Mouse (Mus musculus) G1E-ER4 (cell line): Measurements from ENCODE around the gene Tctex1d4. TPM values are rescaled to one million over a fixed set of nuclear protein-coding genes. Genes with fewer than 3 reads are reported as not detected.

Source experiments
- GATA1 ChIP-seq: IDR thresholded peaks from one replicate; pipeline ENCODE4 v1.8.0; 2012; ENCODE audit warnings: low read length, inconsistent platforms
- polyA plus RNA-seq: library from polyadenylated mRNA; stranded (reverse); fragments of >175 nt; gene quantifications from 2 replicates; pipeline ENCODE4 v1.2.3, GENCODE M21; 2012

The Tctex1d4 gene
- polyA plus RNA-seq, 1 experiment = 3.4 TPM

GRCm38 (mm10) chr4:117127991-117128686 lies 1.5 kb downstream of the Tctex1d4 start:
- TF ChIP-seq GATA1 = no peak

- TF ChIP-seq GATA1 = no peak
Measured at GRCm38 (mm10) chr4:117130790-117131189, 4.2 kb downstream of the Tctex1d4 start.

DNA sequence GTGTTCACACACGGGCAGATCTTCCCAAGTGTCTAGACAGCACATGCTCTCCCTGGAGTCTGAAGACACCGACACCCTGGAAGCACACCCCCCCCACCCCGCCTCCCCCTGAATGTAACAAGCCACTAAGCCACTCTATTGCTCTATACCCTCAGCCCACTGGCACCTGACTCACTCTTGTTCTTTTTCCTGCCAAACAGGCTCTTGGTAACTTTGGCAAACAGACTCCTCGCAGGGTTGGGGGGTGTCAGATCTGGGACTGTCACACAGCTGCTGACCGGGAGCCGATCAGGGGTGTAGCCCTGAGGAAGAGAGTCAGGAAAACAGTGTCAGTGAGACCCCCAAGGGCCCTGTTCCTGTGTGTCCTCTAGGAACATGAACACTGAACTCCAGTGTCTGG lies 4.6 kb downstream of the Tctex1d4 start:
- no peak for TF ChIP-seq GATA1

- no peak for TF ChIP-seq GATA1
Measured at GRCm38 (mm10) chr4:117131890-117132793, 5.5 kb downstream of the Tctex1d4 start.

DNA sequence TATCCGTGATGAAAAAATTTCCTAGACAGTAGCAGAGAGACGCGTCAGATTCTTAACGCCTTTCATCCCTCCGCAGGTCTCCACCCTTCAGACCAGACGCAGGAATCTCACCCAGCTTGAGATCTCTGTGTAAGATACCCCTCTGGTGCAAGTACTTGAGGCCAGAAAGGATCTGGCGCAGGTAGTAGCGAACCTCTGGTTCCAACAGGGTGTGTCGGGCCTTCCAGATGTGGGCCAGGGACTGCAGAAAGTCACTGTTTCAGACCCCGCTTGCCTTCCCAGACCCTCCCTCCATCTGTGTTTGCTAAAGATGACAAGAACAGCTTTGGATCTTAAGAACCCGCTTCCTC lies 6.2 kb downstream of the Tctex1d4 start:
- no peak for TF ChIP-seq GATA1

DNA sequence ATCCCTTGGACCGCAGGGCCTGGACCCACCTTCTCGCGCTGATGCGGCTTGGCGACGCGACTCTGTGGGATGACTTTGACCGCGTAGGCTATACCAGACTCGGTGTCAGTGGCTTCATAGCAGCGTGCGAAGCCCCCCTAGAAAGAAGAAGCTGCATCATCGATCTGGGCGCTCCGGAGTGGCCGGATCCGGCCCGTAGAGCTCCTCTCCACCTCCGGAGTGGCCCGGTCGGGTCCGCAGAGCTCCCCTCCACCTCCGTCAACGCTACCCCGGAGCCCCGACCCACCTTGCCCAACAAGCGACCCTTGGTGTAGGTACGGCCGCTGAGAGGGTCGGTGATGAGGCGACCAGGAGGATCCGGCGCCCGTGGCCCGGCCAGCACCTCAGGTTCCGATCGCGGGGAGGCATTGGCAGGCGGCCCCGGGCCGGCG lies 6.8 kb downstream of the Tctex1d4 start:
- no peak for TF ChIP-seq GATA1

- no peak for TF ChIP-seq GATA1
Measured at GRCm38 (mm10) chr4:117133817-117134600, 7.4 kb downstream of the Tctex1d4 start, which contains the start of gene Plk3. Gene Plk3 (minus strand): TSS chr4:117133963.

GRCm38 (mm10) chr4:117134601-117134995 lies 8.0 kb downstream of the Tctex1d4 start:
- no peak for TF ChIP-seq GATA1

- TF ChIP-seq GATA1 = no peak
Measured at GRCm38 (mm10) chr4:117136034-117136433, 9.4 kb downstream of the Tctex1d4 start.

DNA sequence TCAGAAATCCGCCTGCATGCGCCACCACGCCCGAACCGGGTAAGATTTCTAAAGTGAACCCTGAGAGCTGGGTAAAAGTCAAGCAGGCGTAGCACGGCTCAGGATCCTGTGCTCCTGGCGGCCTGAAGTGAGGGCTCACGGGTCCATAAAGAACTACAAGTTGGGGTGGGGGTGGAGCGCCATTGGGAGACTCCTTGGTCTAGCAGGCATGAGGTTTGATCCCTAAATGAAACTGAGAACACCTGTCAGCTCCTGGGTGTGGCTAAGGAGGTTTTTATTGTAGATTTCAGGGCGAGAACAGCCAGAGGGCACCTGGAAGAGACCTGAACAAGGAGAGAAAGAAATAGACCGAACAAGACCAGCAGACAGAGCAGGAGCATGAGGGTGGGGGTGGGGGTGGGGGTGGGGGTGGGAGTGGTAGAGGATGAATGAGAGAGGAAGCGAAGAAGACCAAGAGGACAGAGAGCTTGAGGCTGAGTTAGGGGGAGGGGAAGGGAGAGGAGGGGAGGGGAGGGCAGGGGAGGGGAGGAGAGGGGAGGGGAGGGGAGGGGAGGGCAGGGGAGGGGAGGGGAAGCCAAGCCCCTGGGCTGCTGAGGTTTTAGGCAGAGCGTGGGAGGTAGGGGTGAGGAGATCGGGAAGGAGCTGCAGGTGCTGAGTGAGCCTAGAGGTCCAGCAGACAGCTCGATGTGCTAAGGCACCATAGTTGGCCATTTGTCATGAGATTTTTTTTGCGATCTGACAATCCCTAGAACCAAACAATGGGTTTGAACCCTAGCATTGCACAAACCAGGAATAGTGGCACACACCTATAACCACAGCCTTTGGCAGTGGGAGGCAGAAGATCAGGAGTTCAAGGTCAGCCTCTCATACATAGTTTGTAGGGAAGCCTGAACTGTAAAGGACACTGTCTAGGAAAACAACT lies 12.0 kb downstream of the Tctex1d4 start:
- TF ChIP-seq GATA1 = no peak

- TF ChIP-seq GATA1 = no peak
Measured at GRCm38 (mm10) chr4:117139217-117139612, 12.6 kb downstream of the Tctex1d4 start.

DNA sequence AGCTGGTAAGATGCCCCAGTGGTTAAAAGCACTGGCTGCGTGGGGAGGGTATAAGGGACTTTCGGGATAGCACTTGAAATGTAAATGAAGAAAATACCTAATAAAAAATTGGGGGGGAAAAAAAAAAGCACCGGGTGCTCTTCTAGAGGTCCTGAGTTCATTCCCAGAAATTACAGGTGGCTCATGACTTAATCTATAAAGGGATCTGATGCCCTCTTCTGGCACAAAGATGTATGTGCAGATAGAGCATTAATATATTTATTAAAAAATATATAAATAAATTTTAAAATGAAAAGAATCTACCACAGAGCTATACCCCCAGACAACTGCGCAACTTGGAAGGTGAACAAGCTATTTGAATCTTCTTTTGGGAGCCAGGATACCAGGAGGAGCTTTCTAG lies 14.0 kb downstream of the Tctex1d4 start:
- TF ChIP-seq GATA1 = no peak

DNA sequence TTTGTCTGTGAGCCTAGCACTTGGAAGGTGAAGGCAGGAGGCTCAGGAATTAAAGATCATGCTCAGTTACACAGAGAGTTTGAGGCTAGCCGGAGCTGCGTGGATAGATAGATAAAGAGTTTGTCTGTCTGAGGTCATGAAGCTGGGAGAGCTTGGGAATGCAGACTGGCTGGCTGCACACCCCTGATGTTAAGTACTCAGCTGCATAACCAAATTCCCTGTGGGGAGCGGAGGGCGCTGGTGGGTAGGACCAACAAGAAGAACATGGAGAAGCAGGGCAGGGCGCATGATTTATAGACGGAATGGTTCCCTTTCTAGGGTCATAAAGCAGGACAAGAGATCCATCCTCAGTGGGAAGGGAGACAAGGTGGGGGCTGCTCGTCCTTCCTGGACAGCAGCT lies 16.4 kb downstream of the Tctex1d4 start:
- TF ChIP-seq GATA1 = no peak

GRCm38 (mm10) chr4:117145248-117145647 lies 18.7 kb downstream of the Tctex1d4 start:
- TF ChIP-seq GATA1 = no peak

- TF ChIP-seq GATA1 = no peak
Measured at GRCm38 (mm10) chr4:117146176-117146575, 19.6 kb downstream of the Tctex1d4 start.
